Mouse (Mus musculus): Measurements from ENCODE around the gene Tgfbr2. TPM values are rescaled to one million over a fixed set of nuclear protein-coding genes. Genes with fewer than 3 reads are reported as not detected.

Gene Tgfbr2
- polyA plus RNA-seq, 1 experiment, result 11.8 TPM

DNA sequence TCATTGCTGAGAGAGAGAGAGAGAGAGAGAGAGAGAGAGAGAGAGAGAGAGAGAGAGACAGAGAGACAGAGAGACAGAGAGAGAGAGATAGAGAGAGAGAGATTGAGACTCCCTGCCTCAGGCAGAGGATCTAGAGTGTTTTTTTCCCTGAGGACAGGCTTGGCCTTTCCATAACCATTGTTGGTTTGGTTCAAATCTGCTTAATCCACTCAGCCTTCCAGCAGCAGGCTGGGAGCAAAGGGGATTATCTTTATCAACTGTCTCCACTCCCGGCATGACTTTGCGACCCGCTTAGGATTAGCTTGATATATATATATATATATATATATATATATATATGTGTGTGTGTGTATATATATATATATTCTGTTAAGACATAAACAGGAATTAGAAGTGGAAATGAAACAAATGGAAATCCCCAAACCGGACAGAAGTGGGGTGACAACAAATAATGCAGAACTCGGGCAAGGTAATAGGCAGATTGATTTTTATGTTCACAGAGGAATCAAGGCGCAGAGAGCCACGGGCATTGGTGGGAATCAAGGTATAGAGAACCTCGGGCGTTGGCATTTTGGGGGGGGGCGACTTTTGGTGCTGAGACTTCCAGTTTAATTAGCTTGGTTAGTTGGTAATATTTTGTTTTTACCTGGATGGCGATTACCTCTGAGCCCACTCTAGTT is 22.5 kb upstream of the Tgfbr2 start:
- Histone ChIP-seq H3K4me1 (ENCODE audit: control insufficient read depth, insufficient read depth, low read length) (no peaks in the 10 kb centered on the region), H3K4me3 (ENCODE audit: insufficient read depth, low read length) (no peak overlapping the region), H3K27ac (ENCODE audit: insufficient read depth, low read length) (no peak overlapping the region)
- TF ChIP-seq POLR2A (IDR thresholded peaks at IDR 0.05; ENCODE audit: extremely low read depth, insufficient read depth, low read length) (no peak), CTCF (IDR thresholded peaks at IDR 0.05; ENCODE audit: extremely low read depth, insufficient read depth, low read length) (no peak)

DNA sequence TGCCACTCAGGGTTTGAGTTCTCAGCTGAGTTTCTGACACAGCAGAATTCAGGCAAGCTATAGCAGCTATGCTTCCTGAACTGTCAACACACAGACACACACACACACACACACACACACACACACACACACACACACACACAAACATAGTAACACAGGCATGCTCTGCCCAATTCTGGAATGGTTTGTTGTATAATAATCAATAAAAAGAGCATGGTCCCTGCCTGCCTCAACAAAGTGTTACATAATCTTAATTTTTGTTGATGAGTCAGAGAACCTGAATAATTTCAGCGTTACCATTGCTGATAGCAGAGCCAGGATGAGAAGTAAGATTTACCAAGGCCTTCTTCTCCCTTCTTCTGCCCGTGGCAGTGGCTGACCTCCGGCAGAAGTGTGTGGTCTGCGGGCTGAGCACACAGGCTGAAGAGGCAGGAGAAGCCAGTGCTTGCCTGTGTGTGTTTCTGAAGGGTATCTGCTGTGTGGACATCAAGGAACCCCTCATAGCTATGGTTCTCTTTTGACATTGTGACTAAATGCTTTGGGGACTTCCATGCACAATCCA is 18.8 kb upstream of the Tgfbr2 start:
- Histone ChIP-seq H3K4me1 (ENCODE audit: control insufficient read depth, insufficient read depth, low read length) (no peaks in the 10 kb centered on the region), H3K27ac (ENCODE audit: insufficient read depth, low read length) (no peak overlapping the region), H3K4me3 (ENCODE audit: insufficient read depth, low read length) (no peak overlapping the region)
- TF ChIP-seq CTCF (IDR thresholded peaks at IDR 0.05; ENCODE audit: extremely low read depth, insufficient read depth, low read length), result no peak
- no peak for TF ChIP-seq POLR2A (IDR thresholded peaks at IDR 0.05; ENCODE audit: extremely low read depth, insufficient read depth, low read length)

DNA sequence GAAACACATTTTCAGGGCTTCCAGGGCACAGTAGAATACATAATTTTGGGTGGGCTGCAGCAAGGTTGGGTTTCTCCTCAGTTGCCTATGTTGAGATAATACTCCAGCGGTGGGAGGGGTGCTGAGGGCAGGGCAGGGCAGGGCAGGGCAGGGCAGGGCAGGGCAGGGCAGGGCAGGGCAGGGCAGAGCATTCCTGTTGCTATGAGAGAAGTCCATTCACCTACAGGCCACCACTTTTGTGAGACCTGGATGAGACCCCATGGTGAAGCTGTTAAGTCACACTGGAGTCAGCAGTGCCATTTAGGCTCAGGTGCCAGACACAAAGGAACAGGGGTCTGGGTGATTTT is 18.3 kb upstream of the Tgfbr2 start:
- Histone ChIP-seq H3K27ac (ENCODE audit: insufficient read depth, low read length) (no peak overlapping the region), H3K4me3 (ENCODE audit: insufficient read depth, low read length) (no peak overlapping the region), H3K4me1 (ENCODE audit: control insufficient read depth, insufficient read depth, low read length) (no peaks in the 10 kb centered on the region)
- no peak for TF ChIP-seq POLR2A (IDR thresholded peaks at IDR 0.05; ENCODE audit: extremely low read depth, insufficient read depth, low read length)
- no peak for TF ChIP-seq CTCF (IDR thresholded peaks at IDR 0.05; ENCODE audit: extremely low read depth, insufficient read depth, low read length)

DNA sequence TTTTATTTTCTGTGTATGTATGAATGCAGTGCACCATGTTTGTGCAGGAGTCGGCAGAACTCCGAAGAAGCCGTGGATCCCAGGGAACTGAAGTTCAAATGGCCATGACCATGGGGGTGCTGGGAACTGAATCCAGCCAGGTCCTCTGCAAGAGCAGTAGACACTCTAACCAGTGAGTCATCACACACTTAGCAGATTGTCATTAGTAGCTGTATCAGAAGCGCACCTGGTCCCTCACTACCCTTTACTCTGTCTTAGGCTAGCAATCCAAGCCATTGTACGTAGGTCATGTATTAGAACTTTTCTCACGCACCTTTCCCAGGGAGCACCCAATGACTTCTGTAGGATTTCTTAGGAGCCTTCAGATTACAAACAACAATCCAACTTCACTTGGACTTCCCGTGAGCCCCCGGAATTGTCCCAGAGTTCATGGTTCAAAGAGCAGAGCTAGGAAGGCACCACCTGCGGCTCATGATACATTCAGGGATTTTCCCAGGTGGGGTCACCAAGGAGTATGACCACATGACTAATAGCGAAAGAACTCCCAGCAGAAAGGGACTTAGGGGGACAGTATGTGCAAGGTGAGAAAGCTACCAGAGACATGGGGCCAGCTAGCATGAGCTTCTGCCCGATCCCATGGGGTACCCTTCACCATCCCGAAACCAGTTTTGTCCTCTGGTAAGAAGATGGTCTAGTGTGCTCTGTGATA is 17.8 kb upstream of the Tgfbr2 start:
- no peak overlapping the region for H3K27ac ChIP-seq (ENCODE audit: insufficient read depth, low read length)
- no peaks in the 10 kb centered on the region for H3K4me1 ChIP-seq (ENCODE audit: control insufficient read depth, insufficient read depth, low read length)
- no peak overlapping the region for H3K4me3 ChIP-seq (ENCODE audit: insufficient read depth, low read length)
- TF ChIP-seq POLR2A (IDR thresholded peaks at IDR 0.05; ENCODE audit: extremely low read depth, insufficient read depth, low read length) (no peak), CTCF (IDR thresholded peaks at IDR 0.05; ENCODE audit: extremely low read depth, insufficient read depth, low read length) (no peak)

DNA sequence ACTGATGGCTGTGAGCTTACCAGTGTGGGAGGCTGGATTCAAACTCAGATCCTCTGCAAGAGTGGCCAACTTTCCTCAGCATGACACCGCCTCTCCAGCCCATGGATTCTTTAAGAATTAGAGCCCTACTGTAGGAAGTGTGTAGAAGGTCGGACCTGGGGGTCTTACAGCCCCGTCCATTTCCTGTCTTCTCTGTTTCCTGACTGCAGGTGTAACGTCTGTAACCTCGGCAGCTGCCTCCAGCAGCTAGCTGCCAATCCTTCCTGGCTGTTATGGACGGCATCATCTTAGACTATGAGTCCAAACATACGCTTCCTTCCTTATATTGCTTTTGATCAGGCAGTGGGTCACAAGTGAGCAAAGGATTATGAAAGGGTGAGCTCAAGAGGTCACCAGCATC is 17.1 kb upstream of the Tgfbr2 start:
- Histone ChIP-seq H3K27ac (ENCODE audit: insufficient read depth, low read length) (no peak overlapping the region), H3K4me1 (ENCODE audit: control insufficient read depth, insufficient read depth, low read length) (no peaks in the 10 kb centered on the region), H3K4me3 (ENCODE audit: insufficient read depth, low read length) (no peak overlapping the region)
- TF ChIP-seq CTCF (IDR thresholded peaks at IDR 0.05; ENCODE audit: extremely low read depth, insufficient read depth, low read length) (no peak), POLR2A (IDR thresholded peaks at IDR 0.05; ENCODE audit: extremely low read depth, insufficient read depth, low read length) (no peak)

DNA sequence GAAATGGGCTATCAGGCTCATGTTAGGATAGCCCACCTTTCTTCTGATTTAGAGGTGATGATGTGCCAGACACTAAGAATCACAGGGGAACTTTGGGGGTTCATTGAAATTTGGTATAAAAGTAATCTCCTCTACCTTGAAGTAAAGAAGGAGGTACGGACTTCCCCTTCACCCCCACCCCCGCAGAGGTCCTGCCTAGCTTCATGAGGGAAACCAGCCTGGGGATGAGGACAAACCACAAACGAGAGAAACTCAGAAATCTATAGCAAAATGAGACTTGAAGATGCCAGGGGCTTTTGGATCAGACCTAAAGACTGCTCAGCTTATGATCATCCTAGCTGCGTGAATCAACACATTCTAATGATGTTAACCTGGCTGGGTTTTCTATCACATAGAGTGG is 14.7 kb upstream of the Tgfbr2 start:
- no peak for TF ChIP-seq POLR2A (IDR thresholded peaks at IDR 0.05; ENCODE audit: extremely low read depth, insufficient read depth, low read length)
- no peak overlapping the region for H3K27ac ChIP-seq (ENCODE audit: insufficient read depth, low read length)
- no peaks in the 10 kb centered on the region for H3K4me1 ChIP-seq (ENCODE audit: control insufficient read depth, insufficient read depth, low read length)
- H3K4me3 ChIP-seq (ENCODE audit: insufficient read depth, low read length), result no peak overlapping the region

DNA sequence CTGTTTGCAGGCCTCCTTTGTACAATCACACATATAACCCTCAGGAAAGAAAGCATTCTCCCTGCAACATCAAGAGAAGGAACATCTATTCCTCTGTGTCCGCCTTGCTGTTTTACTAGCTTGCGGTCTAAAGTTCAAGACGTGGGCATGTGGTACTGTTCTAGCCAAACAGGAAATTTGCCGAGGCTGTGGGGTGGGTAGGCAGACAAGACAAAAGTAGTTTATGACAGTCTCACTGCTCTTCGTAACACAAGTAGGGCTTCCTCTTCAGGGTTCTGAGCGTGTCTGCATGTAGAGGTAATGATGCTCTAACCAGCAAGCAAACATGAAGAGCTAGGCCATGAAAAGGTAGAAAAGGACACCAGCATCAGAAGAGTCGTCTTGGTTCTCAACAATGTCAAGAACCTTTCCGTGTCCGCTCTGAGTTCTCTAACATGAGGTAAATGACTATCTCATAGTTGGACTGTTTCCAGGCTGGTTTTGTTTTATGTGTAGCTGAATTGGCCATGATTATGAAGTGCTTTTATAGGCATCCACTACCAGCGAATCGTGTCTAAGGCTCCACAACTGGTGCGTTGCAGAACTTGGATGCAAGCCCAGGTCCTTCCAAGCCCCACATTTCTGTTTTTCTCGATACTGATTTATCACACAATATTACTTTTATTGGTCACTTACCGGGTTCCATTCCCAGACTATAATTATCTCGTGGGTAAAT is 13.9 kb upstream of the Tgfbr2 start:
- Histone ChIP-seq H3K4me1 (ENCODE audit: control insufficient read depth, insufficient read depth, low read length) (no peaks in the 10 kb centered on the region), H3K27ac (ENCODE audit: insufficient read depth, low read length) (no peak overlapping the region)

DNA sequence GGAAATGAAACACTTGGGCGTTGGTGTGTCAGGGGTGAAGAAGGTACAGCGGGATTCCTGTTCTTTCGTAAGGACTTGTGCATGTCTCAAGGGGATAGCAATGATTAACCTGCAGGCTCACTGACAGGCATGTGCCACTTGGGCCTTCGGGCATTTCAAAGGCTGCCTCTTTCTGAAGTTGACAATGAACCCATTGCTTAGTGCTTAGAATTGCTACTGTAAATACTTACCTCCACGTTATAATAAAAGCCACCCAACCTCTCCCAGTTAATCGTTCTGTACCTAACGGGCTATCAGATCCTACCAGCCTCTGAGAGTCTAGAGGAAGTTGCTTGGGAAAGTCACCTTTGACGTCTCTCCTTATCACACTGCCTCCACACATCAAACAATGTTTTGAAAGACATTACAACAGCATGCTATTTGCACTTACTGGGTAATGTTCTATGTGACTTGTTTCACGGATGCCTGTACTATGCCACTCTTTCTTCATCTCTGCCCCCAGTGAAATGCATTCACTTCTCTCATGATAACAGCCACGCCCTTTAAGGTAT is 12.1 kb upstream of the Tgfbr2 start:
- TF ChIP-seq POLR2A (IDR thresholded peaks at IDR 0.05; ENCODE audit: extremely low read depth, insufficient read depth, low read length) (no peak), CTCF (IDR thresholded peaks at IDR 0.05; ENCODE audit: extremely low read depth, insufficient read depth, low read length) (no peak)
- no peaks in the 10 kb centered on the region for H3K4me1 ChIP-seq (ENCODE audit: control insufficient read depth, insufficient read depth, low read length)
- H3K27ac ChIP-seq (ENCODE audit: insufficient read depth, low read length), result no peak overlapping the region
- H3K4me3 ChIP-seq (ENCODE audit: insufficient read depth, low read length), result no peak overlapping the region

More for the DNA sequence above, 13.9 kb upstream of the Tgfbr2 start:
- TF ChIP-seq CTCF (IDR thresholded peaks at IDR 0.05; ENCODE audit: extremely low read depth, insufficient read depth, low read length) (no peak), POLR2A (IDR thresholded peaks at IDR 0.05; ENCODE audit: extremely low read depth, insufficient read depth, low read length) (no peak)
- no peak overlapping the region for H3K4me3 ChIP-seq (ENCODE audit: insufficient read depth, low read length)

DNA sequence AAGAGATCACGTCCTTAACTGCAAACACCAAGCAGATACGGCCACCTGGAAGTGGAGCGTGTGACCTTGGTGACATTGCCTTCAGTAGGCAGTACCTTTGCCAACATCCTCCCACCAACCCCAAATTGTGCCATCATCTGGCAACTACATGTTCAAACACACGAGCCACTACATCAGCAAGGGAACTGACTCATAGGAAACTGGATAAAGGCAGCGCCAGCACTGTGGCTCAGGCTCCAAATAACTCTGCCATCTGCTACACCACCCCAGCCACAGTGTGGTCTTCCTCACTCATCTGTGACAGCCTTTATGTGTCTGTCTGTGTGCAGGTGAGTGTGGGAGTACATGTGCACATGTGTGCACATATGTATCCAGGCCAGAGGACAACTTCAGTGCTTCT is 9.7 kb upstream of the Tgfbr2 start:
- Histone ChIP-seq H3K27ac (ENCODE audit: insufficient read depth, low read length) (no peak overlapping the region), H3K4me3 (ENCODE audit: insufficient read depth, low read length) (no peak overlapping the region), H3K4me1 (ENCODE audit: control insufficient read depth, insufficient read depth, low read length) (no peaks in the 10 kb centered on the region)
- TF ChIP-seq CTCF (IDR thresholded peaks at IDR 0.05; ENCODE audit: extremely low read depth, insufficient read depth, low read length), result no peak

Data from cortical plate, adult 2 months (tissue).